Mouse (Mus musculus) embryonic facial prominence, embryonic 10.5 days (tissue): ENCODE measurements around the gene Ahnak. TPM values are rescaled to one million over a fixed set of nuclear protein-coding genes. Genes with fewer than 3 reads are reported as not detected.

ENCODE experiments used
- DNase-seq: peaks from one replicate; pipeline ENCODE4 v3.0.0-alpha.2; 2017; ENCODE audit warnings: low spot score
- H3K27ac ChIP-seq: fragments of 300-500 bp; sonication (generic); replicated peaks from 2 replicates; pipeline ENCODE4 v1.5.1; 2016; ENCODE audit warnings: mild to moderate bottlenecking
- H3K27me3 ChIP-seq: fragments of 300-500 bp; sonication (generic); replicated peaks from 2 replicates; pipeline ENCODE4 v1.6.1; 2016; ENCODE audit warnings: low read depth, mild to moderate bottlenecking; ENCODE audit not compliant: poor library complexity, severe bottlenecking
- H3K36me3 ChIP-seq: fragments of 300-500 bp; sonication (generic); replicated peaks from 2 replicates; pipeline ENCODE4 v1.6.1; 2016; ENCODE audit warnings: mild to moderate bottlenecking, moderate library complexity
- H3K4me1 ChIP-seq: fragments of 300-500 bp; sonication (generic); 2 replicates; pipeline ENCODE4 v1.6.1; 2016
- H3K4me3 ChIP-seq: fragments of 300-500 bp; sonication (generic); 2 replicates; pipeline ENCODE4 v1.5.1; 2016; ENCODE audit warnings: mild to moderate bottlenecking, moderate library complexity
- H3K9me3 ChIP-seq: fragments of 300-500 bp; sonication (generic); 2 replicates; pipeline ENCODE4 v1.6.1; 2016; ENCODE audit warnings: mild to moderate bottlenecking
- WGBS: fragments of 180-500 bp; shearing (Covaris S2); methylation state at CpG from one replicate; pipeline ENCODE4 v1.1.7; 2016; 5-methylcytosine and 5-hydroxymethylcytosine counted together
- polyA plus RNA-seq: library from polyadenylated mRNA; unstranded; fragments of >200 nt; fragmentation: Nextera tagmentation; extraction: Ambion mirVana; gene quantifications from 2 replicates; pipeline ENCODE4 v1.2.1, GENCODE M21; 2016

Ahnak gene
- polyA plus RNA-seq, 1 experiment from 2014 or later: 10.0 TPM

DNA sequence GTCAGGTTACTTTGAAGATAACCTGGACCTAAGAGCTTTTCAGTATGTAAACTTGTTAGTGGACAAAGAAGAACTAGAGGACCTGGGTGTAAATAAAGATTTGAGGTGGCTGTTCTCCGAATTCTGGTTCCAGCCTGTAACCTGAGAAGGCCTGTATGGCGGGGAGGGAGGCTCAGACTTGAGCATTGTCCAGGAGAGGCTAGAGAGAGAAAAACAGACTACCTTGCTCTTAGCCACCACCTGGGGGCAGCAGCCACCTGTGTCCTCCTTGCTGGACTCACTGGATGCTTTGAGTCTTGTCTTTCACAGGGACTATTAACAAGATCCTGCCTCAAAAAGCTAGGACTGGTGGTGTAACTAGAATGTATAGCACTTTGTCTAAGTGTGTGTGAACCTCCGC lies 12.5 kb upstream of the Ahnak start:
- peak; percentile 74 for DNase-seq
- H3K36me3 ChIP-seq: peaks cover 98% of the 10 kb centered on the region

DNA sequence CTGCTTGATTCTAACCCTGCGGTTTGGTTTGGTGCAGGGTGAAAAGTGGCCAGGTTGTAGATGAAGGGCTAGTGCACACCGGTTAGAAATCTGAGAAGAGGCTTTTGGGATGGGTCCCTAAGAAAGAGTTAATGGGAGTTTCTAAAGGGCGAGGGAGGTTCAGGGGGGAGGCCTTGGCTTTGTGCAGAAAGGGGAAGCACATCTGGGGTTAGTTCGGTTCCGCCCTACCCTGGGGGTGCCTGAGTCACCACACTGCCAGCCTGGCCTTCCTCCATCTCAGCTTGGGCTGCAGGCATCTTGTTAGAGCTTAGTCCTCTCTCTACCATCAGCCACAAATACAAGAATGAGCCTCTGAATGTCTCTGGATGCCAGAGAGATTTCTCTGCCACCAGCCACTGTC lies 8.3 kb upstream of the Ahnak start:
- 53% methylated on average over 5 of the region's 5 CpGs for WGBS
- H3K27ac ChIP-seq: no peak overlapping the region
- H3K36me3 ChIP-seq: peaks cover 61% of the 10 kb centered on the region
- no peak overlapping the region for H3K4me3 ChIP-seq
- no peaks in the 10 kb centered on the region for H3K27me3 ChIP-seq
- H3K4me1 ChIP-seq: peaks cover 33% of the 10 kb centered on the region
- no peaks in the 10 kb centered on the region for H3K9me3 ChIP-seq
- DNase-seq: no peak

More for the DNA sequence above, 12.5 kb upstream of the Ahnak start:
- Histone ChIP-seq H3K27me3 (no peaks in the 10 kb centered on the region), H3K27ac (no peak overlapping the region), H3K4me1 (peaks cover 3% of the 10 kb centered on the region; the same call in 1 of the 2 replicates), H3K4me3 (no peak overlapping the region), H3K9me3 (no peaks in the 10 kb centered on the region)
- 43% methylated on average over 3 of the region's 3 CpGs for WGBS

DNA sequence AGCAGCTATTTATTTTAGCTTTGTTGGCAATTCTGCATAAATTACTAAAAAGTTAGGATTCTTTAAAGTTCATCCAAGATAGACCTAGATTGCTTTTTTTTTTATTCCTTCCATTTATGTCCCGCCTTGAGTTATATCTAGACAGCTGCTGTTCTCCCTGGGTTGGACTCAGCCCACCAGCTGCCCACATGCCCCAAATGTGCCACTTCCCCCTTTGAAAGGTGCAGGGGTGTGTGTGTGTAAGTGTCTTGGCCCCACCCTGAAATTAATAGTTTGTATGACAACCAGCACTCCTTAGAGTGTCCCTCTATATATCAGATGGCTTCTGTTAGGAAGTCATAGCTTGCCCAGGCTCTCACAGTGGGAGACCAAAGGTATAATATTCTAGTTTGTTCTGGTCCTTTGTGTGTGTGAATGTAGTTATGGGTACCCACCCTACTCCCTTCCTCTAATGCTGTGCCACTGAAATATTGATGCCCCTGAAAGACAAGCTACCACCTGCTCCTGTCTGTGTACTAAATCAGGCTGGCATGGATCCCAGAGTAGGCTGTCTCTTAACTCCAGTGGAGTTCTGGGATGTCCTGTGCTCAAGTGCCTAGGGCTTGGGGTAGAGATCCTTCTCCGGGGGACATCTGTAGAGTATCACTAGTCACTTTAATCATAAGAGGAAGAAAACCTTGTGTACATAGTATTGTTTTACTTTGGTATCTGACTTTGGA lies 7.5 kb upstream of the Ahnak start:
- WGBS: 77% methylated on average over 2 of the region's 2 CpGs
- Histone ChIP-seq H3K4me3 (no peak overlapping the region), H3K36me3 (peaks cover 53% of the 10 kb centered on the region), H3K9me3 (no peaks in the 10 kb centered on the region), H3K4me1 (peaks cover 30% of the 10 kb centered on the region), H3K27me3 (no peaks in the 10 kb centered on the region), H3K27ac (no peak overlapping the region)
- no peak for DNase-seq

DNA sequence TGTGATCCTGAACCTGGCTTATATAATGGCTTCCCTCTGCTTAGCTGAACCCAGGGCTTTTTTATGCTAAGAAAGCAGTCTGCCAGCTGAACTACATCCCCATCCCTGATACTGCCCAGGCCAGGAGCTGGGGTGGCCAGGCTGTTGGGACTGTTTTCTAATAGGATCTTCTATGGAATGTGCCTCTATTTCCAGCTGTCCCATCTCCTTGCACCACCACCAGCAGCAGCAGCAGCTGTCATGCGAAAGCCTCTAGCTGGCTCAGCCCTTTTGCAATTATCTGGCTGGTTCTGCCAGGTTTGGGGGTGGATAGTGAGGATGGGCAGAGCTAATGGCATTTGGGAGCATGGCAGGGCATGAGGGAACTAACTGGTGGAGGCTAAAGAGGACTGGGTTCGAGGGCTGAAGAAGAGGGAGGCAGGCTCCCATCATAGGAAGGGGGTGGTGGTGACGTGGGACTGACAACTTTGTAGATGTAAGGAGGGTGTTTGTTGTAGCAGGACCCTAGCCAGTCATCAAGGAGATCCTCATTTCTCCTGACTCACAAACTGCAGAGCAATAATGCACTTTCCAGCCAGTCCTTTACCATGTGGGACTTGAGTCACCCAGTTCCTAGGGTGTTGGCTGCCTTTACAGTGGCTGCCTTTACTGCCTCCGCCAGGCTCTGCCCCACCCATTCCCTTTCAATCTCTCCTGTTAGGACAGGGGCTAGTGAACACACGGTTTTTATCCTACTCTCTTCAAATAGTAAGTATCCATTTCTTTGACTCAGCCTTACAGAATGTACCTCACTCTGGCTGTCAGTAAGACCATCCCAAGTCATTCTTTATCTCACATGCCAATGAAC lies 6.6 kb upstream of the Ahnak start:
- Histone ChIP-seq H3K36me3 (peaks cover 43% of the 10 kb centered on the region), H3K27me3 (peaks cover 4% of the 10 kb centered on the region), H3K4me3 (no peak overlapping the region), H3K4me1 (peaks cover 32% of the 10 kb centered on the region), H3K27ac (no peak overlapping the region), H3K9me3 (no peaks in the 10 kb centered on the region)
- 63% methylated on average over 5 of the region's 5 CpGs for WGBS
- no peak for DNase-seq

DNA sequence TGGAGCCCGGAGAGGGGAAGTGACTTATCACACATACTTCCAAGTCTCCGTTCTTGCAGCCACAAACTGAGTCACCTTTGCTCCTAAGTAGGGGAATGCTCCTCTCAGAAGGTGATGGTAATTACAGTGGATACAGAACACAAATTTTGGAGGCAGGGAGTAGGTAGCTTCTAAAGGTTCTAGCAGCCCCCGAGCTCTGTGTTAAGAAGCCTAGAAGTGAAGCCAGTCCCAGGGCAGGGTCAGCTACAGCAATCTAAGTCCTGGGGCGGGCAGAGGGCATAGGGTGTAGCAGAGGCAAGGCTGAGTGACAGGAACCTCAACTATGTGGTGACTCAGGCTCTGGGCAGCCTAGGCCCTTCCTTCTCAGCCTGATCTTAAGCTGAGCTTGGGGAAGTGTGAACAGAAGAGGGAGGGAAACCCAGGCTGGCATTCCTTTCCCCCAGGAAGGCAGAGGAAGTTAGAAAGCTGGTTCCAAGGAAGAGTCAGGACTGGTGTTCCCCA lies 5.9 kb upstream of the Ahnak start:
- Histone ChIP-seq H3K27me3 (peaks cover 11% of the 10 kb centered on the region), H3K4me1 (peaks cover 39% of the 10 kb centered on the region), H3K27ac (peak overlapping the region; percentile 71; the same call in 1 of the 2 replicates), H3K9me3 (no peaks in the 10 kb centered on the region), H3K36me3 (peaks cover 37% of the 10 kb centered on the region), H3K4me3 (no peak overlapping the region)
- 50% methylated on average over 4 of the region's 4 CpGs for WGBS
- DNase-seq: no peak

DNA sequence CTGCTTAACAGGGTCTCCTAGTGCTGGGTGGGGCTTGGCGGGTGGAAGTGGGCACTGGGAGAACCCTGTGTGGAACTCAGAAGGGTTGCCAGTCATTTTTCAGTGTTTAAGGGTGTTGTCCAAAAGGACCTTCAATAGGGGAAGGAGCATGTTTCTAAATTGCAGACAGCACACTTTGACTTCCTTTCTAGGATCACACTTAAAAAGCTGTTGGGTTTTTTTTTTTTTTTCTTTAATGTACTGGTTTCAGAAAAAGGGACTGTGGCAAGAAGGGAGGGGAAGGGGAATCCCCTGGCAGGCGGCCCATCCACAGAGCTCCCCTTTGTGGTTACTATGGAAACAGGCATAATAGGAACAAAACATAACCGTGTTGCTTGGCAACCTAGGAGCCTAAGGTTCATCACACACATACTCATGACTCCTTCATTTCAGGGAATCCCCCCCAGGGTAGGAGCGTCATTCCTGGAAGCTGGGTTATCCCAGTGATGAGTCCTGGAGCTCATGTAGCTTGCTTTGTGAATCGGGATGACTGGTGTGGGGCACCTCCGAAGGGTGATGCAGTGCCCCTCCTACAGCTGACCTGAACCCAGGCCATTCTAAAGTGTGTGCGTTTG lies 4.7 kb upstream of the Ahnak start:
- 15% methylated on average over 7 of the region's 7 CpGs for WGBS
- Histone ChIP-seq H3K9me3 (no peaks in the 10 kb centered on the region), H3K27ac (peak overlapping the region; percentile 71), H3K4me3 (peak overlapping the region; percentile 27; the same call in 1 of the 2 replicates), H3K36me3 (peaks cover 25% of the 10 kb centered on the region), H3K27me3 (peaks cover 22% of the 10 kb centered on the region), H3K4me1 (peaks cover 50% of the 10 kb centered on the region)
- peak; percentile 77 for DNase-seq

DNA sequence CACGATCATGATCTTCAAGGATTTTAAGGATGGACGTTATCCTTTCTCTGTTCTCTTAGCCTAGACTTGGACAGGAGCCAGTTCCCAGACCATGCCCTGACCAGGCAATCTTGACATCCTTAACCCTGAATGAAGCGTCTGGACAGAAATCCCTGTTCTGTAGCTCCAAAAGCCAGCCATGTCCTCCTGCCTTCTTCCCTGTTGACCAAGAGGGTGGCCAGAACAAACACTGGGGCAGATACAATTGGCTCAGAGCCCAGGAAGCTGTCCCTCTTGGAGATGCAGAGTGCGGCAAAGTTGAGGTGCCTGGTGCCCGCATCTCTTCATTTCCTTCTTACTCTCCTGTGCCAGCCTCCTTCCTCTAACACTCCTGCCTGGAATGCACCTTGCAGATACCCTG lies 3.2 kb upstream of the Ahnak start:
- Histone ChIP-seq H3K4me1 (peaks cover 65% of the 10 kb centered on the region), H3K27ac (no peak overlapping the region), H3K9me3 (no peaks in the 10 kb centered on the region), H3K36me3 (peaks cover 10% of the 10 kb centered on the region), H3K27me3 (peaks cover 35% of the 10 kb centered on the region), H3K4me3 (no peak overlapping the region)
- no peak for DNase-seq
- 82% methylated on average over 5 of the region's 5 CpGs for WGBS

DNA sequence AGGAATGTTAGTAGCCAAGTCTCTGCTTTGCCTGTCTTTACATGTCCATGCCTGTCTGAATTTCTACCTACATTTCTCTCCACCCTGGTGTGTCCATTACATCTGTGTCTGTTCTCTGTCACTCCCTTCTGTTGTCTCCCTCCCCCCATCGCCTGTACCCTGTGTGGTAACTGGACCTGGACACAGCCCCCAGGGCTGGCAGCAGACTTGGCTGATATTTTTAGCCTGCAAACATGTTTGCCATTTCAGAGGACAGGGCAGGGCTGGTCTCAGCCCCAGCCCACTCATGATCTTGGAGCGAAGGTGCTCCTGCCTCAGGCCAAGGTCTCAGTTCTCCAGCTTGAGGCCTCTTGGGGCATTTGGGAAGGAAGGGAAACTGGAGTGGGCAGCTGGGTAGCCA lies 1.3 kb upstream of the Ahnak start:
- Histone ChIP-seq H3K4me1 (peaks cover 79% of the 10 kb centered on the region), H3K36me3 (no peaks in the 10 kb centered on the region), H3K27ac (peak overlapping the region; percentile 88; the same call in 1 of the 2 replicates), H3K4me3 (peak overlapping the region; percentile 79; the same call in 1 of the 2 replicates), H3K27me3 (peaks cover 47% of the 10 kb centered on the region), H3K9me3 (no peaks in the 10 kb centered on the region)
- WGBS: 38% methylated on average over 2 of the region's 2 CpGs
- DNase-seq: no peak

DNA sequence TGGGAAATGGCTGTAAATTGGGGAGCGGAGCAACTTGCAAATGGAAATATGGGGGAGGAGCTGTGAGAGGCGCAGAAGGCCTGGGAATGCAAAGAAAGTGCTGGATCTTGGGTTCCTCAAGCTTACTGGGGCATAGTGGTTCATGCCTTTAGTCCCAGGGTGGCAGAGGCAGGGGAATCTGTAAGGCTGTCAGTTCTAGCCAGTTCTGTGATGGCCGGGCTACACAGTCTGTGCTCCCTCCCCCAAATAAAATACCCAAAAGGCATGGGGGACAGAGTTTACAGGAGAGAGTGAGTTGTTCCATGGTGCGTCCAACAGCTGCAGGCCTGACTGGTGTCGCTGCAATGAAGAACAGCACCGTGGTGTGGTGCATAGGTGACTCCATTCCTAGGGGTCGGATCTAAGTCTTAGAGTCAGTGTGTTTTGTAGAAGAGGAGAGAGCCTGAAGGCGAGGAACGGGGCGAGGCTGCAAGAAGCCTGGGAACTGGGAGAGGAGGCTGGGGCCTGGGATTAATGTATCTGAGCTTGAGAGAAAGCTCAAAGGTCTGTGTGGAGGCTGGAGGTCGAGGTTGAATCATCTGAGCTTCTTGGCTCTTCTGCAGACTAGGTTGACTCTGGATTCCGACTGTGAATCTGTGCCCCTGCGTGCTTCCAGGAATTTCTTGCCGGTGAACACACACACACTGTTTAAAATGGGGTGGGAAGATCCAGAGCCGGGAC lies 578 bp upstream of the Ahnak start:
- H3K27me3 ChIP-seq: peaks cover 47% of the 10 kb centered on the region
- H3K4me3 ChIP-seq: peak overlapping the region; percentile 79
- peak; percentile 34 for DNase-seq
- peak overlapping the region; percentile 88 for H3K27ac ChIP-seq
- WGBS: 10% methylated on average over 15 of the region's 15 CpGs
- peaks cover 79% of the 10 kb centered on the region for H3K4me1 ChIP-seq
- H3K9me3 ChIP-seq: no peaks in the 10 kb centered on the region
- H3K36me3 ChIP-seq: no peaks in the 10 kb centered on the region

DNA sequence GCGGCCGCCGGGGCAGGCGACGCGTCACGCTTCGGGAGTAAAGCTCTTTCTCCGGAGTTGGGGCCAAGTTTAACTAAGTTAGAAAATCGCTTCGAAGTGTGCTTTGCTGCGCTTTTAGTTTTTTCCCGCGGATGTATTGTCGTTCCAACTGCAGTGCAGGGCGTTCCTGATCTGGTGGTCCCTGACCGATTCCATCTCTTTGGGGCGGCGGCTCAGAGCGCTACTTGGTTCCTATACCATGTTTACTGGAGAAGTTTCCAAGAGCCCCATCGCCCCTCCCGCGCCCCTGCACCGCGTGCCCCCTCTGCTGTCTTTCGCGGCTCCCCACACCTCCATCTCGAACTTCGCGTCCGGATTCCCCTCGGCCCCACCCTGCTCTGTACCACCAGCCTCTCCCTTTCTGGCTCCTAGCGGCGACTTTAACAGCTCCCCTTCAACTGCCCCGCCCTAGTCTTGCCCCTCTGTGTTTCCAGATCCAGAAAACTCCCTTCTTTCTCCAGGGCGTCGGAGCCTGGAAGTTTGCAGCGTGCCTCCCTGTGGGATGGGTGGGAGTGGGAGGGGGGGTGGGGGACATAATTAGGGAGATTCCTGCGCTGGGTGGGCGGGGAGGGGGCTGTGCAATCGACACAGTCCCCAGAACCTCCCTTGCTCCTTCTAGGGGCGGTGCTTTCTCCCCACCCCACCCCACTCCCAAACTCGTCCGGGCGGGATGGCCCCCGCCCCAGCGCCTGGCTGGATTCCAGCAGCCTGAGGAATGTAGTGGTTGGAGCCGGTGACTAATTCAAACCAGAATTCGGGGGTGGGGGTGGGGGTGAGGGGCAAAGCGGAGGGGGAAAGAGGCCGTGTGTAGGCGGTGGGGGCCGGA lies 715 bp downstream of the Ahnak start:
- H3K36me3 ChIP-seq: no peaks in the 10 kb centered on the region
- H3K27ac ChIP-seq: peak overlapping the region; percentile 88
- WGBS: under 1% methylated on average over 53 of the region's 53 CpGs
- H3K9me3 ChIP-seq: no peaks in the 10 kb centered on the region
- H3K27me3 ChIP-seq: peaks cover 47% of the 10 kb centered on the region
- peaks cover 67% of the 10 kb centered on the region for H3K4me1 ChIP-seq
- peak overlapping the region; percentile 79 for H3K4me3 ChIP-seq
- peak; percentile 91 for DNase-seq

DNA sequence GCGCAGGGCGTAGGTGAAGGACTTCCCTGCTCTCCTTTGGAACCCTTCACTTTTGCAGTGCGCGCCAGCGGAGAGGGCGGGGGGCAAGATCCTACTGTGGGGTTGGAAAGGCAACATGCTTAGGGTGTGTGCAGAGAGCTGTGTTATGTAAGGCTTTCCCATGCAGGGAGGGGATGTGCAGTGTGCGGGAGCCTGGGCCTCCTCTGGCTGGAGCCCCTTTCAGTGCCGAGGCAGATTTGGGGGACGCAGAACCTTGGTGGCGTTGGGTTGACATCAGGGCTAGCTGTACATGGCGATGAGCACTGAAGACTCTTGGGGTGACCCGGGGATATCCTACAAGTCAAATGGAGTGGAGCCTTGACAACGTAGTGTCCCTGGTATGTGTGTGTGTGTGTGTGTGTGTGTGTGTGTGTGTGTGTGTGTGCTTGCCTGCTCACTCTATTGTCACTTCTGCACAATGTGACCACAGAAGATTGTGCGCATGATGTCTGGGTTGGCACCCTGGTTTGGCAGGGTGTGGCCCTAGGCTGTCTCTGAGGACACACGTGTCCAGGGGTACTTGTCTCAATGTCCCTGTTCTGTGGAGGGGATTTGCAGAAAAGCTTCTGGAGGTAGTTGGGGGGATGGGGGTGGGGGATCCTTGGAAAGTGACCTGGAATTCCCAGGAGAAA lies 1.5 kb downstream of the Ahnak start:
- no peak for DNase-seq
- WGBS: 16% methylated on average over 15 of the region's 15 CpGs

More for the DNA sequence above, 1.5 kb downstream of the Ahnak start:
- peaks cover 47% of the 10 kb centered on the region for H3K27me3 ChIP-seq
- peak overlapping the region; percentile 88 for H3K27ac ChIP-seq
- peak overlapping the region; percentile 79 for H3K4me3 ChIP-seq
- no peaks in the 10 kb centered on the region for H3K9me3 ChIP-seq
- no peaks in the 10 kb centered on the region for H3K36me3 ChIP-seq
- peaks cover 62% of the 10 kb centered on the region for H3K4me1 ChIP-seq
